Mouse (Mus musculus): ENCODE results near the gene Rars2.

GRCm38 (mm10) chr4:34626401-34626800 lies 11.6 kb downstream of the Rars2 start:
- TF ChIP-seq CTCF (IDR thresholded peaks at IDR 0.05; ENCODE audit: low read depth, low read length) (no peak), POLR2A (IDR thresholded peaks at IDR 0.05; ENCODE audit: insufficient read depth, low read length) (no peak)
